Mouse (Mus musculus): ENCODE measurements at regions not wholly inside any gene's neighbourhood (a gene's known extent, or its start where the extent isn't known, plus 50 kb on each side); places are given as distances from the start of the nearest gene placed in this dataset.
A peak's percentile ranks its signal among the peaks of the same experiment; 100 is the strongest.

GRCm38 (mm10) chr13:101127808-101128207, 294.6 kb upstream of the Slc30a5 start:
- H3K79me2 ChIP-seq (replicated peaks; ENCODE audit: control insufficient read depth, extremely low read depth, insufficient read depth, poor library complexity, severe bottlenecking), result no peaks in the 10 kb centered on the region
- H3K36me3 ChIP-seq (replicated peaks in 1 of 2; ENCODE audit: control insufficient read depth in 1 of 2, insufficient read depth in 1 of 2, low read length in 1 of 2), result no peaks in the 10 kb centered on the region
- dilution Hi-C loops (cut with MboI; ENCODE audit: extremely low pct_ligation_motif_present, extremely low pct_unique_long_range_greater_than_20kb, low sequenced_read_pairs), result no loop called here
- peaks cover 3 to 9% of the 10 kb centered on the region in 2 experiments; a peak in 2 of 4 replicates for H3K4me1 ChIP-seq (ENCODE audit: control insufficient read depth in 1 of 2, insufficient read depth in 2 of 2)
- no peak overlapping the region for H3K4me2 ChIP-seq (ENCODE audit: insufficient read depth, low read depth, poor library complexity, severe bottlenecking)
- in situ Hi-C loops (cut with MboI; ENCODE audit: low pct_ligation_motif_present, low pct_unique_long_range_greater_than_20kb, low sequenced_read_pairs), result no loop called here
- H3K4me3 ChIP-seq (replicated peaks in 1 of 3; ENCODE audit: low read depth in 2 of 3, low read length in 2 of 3, poor library complexity in 1 of 3), result no peak overlapping the region
- TF ChIP-seq ETS1 (conservative IDR thresholded peaks at IDR 0.05; ENCODE audit: low read depth, low read length), result peak; percentile 58; the same call in 1 of the 2 replicates
- TF ChIP-seq POLR2A (IDR thresholded peaks at IDR 0.05; ENCODE audit: low read depth, low read length), result no peak
- no peak for TF ChIP-seq PAX5 (IDR thresholded peaks at IDR 0.05; ENCODE audit: low read length)
- TF ChIP-seq IRF4 (IDR thresholded peaks at IDR 0.05; ENCODE audit: low read depth, low read length), result peak; percentile 79
- no peaks in the 10 kb centered on the region for H3K27me3 ChIP-seq (replicated peaks)
- peak; percentile 24 for DNase-seq (ENCODE audit: extremely low read depth)
- H3K9ac ChIP-seq (ENCODE audit: insufficient read depth, low read depth), result no peak overlapping the region
- H3K9me3 ChIP-seq (replicated peaks; ENCODE audit: low read length), result no peaks in the 10 kb centered on the region
- no peak overlapping the region for H3K27ac ChIP-seq (ENCODE audit: insufficient read depth, low read depth)

- Histone ChIP-seq H3K27ac (ENCODE audit: insufficient read depth, low read depth) (no peak overlapping the region), H3K79me2 (replicated peaks; ENCODE audit: control insufficient read depth, extremely low read depth, insufficient read depth, poor library complexity, severe bottlenecking) (no peaks in the 10 kb centered on the region), H3K27me3 (replicated peaks) (no peaks in the 10 kb centered on the region), H3K9me3 (replicated peaks; ENCODE audit: low read length) (no peaks in the 10 kb centered on the region), H3K36me3 (replicated peaks in 1 of 2; ENCODE audit: control insufficient read depth in 1 of 2, insufficient read depth in 1 of 2, low read length in 1 of 2) (no peaks in the 10 kb centered on the region), H3K4me2 (ENCODE audit: insufficient read depth, low read depth, poor library complexity, severe bottlenecking) (no peak overlapping the region), H3K4me1 (ENCODE audit: control insufficient read depth in 1 of 2, insufficient read depth in 2 of 2) (peaks cover 3 to 9% of the 10 kb centered on the region in 2 experiments; a peak in 2 of 4 replicates), H3K9ac (ENCODE audit: insufficient read depth, low read depth) (no peak overlapping the region), H3K4me3 (replicated peaks in 1 of 3; ENCODE audit: low read depth in 2 of 3, low read length in 2 of 3, poor library complexity in 1 of 3) (no peak overlapping the region)
- no peak for TF ChIP-seq MEF2A (IDR thresholded peaks at IDR 0.05; ENCODE audit: borderline replicate concordance, low read depth, low read length)
- no peak for TF ChIP-seq POLR2AphosphoS2 (IDR thresholded peaks at IDR 0.05; ENCODE audit: low read depth, low read length)
- no peak for TF ChIP-seq NELFE (IDR thresholded peaks at IDR 0.05; ENCODE audit: low read depth, low read length)
- TF ChIP-seq GABPA (IDR thresholded peaks at IDR 0.05; ENCODE audit: insufficient replicate concordance, low read depth, low read length), result no peak
- no peak for TF ChIP-seq JUN (IDR thresholded peaks at IDR 0.05; ENCODE audit: insufficient read depth, low read depth, low read length)
- TF ChIP-seq ZNF384 (IDR thresholded peaks at IDR 0.05; ENCODE audit: low read depth, low read length), result no peak
- no peak for TF ChIP-seq E2F4 (IDR thresholded peaks at IDR 0.05; ENCODE audit: insufficient replicate concordance, low read depth, low read length)
- no peak for TF ChIP-seq SIN3A (IDR thresholded peaks at IDR 0.05; ENCODE audit: low read length)
- TF ChIP-seq MAZ (IDR thresholded peaks at IDR 0.05; ENCODE audit: low read depth, low read length), result no peak
- no peak for TF ChIP-seq EP300 (IDR thresholded peaks at IDR 0.05; ENCODE audit: low read length)
- no peak for TF ChIP-seq RAD21 (IDR thresholded peaks at IDR 0.05; ENCODE audit: low read depth, low read length)
- no peak for TF ChIP-seq IRF4 (IDR thresholded peaks at IDR 0.05; ENCODE audit: low read depth, low read length)
- no peak for TF ChIP-seq MAX (IDR thresholded peaks at IDR 0.05; ENCODE audit: low read length)
- TF ChIP-seq SMC3 (IDR thresholded peaks at IDR 0.05; ENCODE audit: low read depth, low read length), result no peak
- no peak for TF ChIP-seq BHLHE40 (IDR thresholded peaks at IDR 0.05; ENCODE audit: low read depth, low read length)
- no peak for TF ChIP-seq JUND (conservative IDR thresholded peaks at IDR 0.05; ENCODE audit: low read depth, low read length)
- TF ChIP-seq HCFC1 (IDR thresholded peaks at IDR 0.05; ENCODE audit: low read depth, low read length), result no peak
- no peak for TF ChIP-seq KAT2A (IDR thresholded peaks at IDR 0.05; ENCODE audit: insufficient replicate concordance, low read length)
- no peak for TF ChIP-seq MYC (IDR thresholded peaks at IDR 0.05; ENCODE audit: low read depth, low read length)
- DNase-seq (ENCODE audit: extremely low read depth), result no peak
- in situ Hi-C loops (cut with MboI; ENCODE audit: low pct_ligation_motif_present, low pct_unique_long_range_greater_than_20kb, low sequenced_read_pairs), result no loop called here
- dilution Hi-C loops (cut with MboI; ENCODE audit: extremely low pct_ligation_motif_present, extremely low pct_unique_long_range_greater_than_20kb, low sequenced_read_pairs), result no loop called here
Observed at GRCm38 (mm10) chr13:101127262-101127661, 294.0 kb upstream of the Slc30a5 start.

Measured in CH12.LX (cell line).